Mouse (Mus musculus): ENCODE measurements around the gene Myom1.

- TF ChIP-seq CTCF (IDR thresholded peaks at IDR 0.05) (no peak), EP300 (IDR thresholded peaks at IDR 0.05) (no peak)
These were observed 1.4 kb upstream of the Myom1 start for GRCm38 (mm10) chr17:71001067-71001466.
